In genomic region chr2:155293946-155294345, GRCm38 (mm10) we compare ENCODE assay signal across 21 mouse cellular contexts. TPM values are rescaled to one million over a fixed set of nuclear protein-coding genes. Genes with fewer than 3 reads are reported as not detected.
DNase-seq lines count a peak whose midpoint lies in the region; ATAC-seq and TF ChIP-seq lines count a peak whose summit lies in the region.
"Had no signal": no experiment of that assay in that cellular context is flagged by ENCODE, and none has a peak within 500 bp of the region (broad histone marks: within the 10 kb centered on the region; RNA-seq: fewer than 3 reads in every experiment).

No protein-coding gene starts in this region.

- no peak for DNase-seq in heart, postnatal 0 days (ENCODE audit: low spot score)
- DNase-seq in heart, adult 8-10 months (ENCODE audit: low spot score) = no peak
- DNase-seq in adipocyte (ENCODE audit: low spot score) = peak; percentile 45
- no peak for DNase-seq in hindbrain, embryonic 10.5 days (ENCODE audit: low spot score)
- no peak for DNase-seq in embryo, embryonic 9.5 days (ENCODE audit: extremely low spot score)
- no peak for DNase-seq in cerebellum, adult 11 months
- DNase-seq: kidney, adult 9 months; thymus, adult 2 months had no signal

- peaks cover 49% of the 10 kb centered on the region for H3K36me3 ChIP-seq in heart, postnatal 0 days (replicated peaks; ENCODE audit: control insufficient read depth, insufficient read depth, low read length)
- H3K36me3 ChIP-seq in C2C12 (ENCODE audit: control insufficient read depth, insufficient read depth) = peaks cover 42% of the 10 kb centered on the region
- H3K36me3 ChIP-seq in hindbrain, embryonic 10.5 days = peaks cover 100% of the 10 kb centered on the region

- no peak overlapping the region for H3K9ac ChIP-seq in heart, postnatal 0 days (replicated peaks; ENCODE audit: low read depth, low read length)
- H3K9ac ChIP-seq: forebrain, embryonic 12.5 days; hindbrain, embryonic 14.5 days; intestine, embryonic 15.5 days; limb, embryonic 13.5 days; liver, embryonic 15.5 days; neural tube, embryonic 12.5 days; stomach, embryonic 15.5 days had no signal

- no peak overlapping the region for H3ac ChIP-seq in C2C12 (ENCODE audit: control insufficient read depth, insufficient read length, low read depth)

- TF ChIP-seq POLR2A in cortical plate, adult 2 months (IDR thresholded peaks at IDR 0.05; ENCODE audit: extremely low read depth, insufficient read depth, low read length) = no peak

- no peak for TF ChIP-seq CTCF in heart, postnatal 0 days (IDR thresholded peaks at IDR 0.05; ENCODE audit: low read depth)
- TF ChIP-seq CTCF in C2C12 (IDR thresholded peaks at IDR 0.05; ENCODE audit: control insufficient read depth, insufficient read depth, insufficient read length) = no peak
- TF ChIP-seq CTCF in cortical plate, adult 2 months (IDR thresholded peaks at IDR 0.05; ENCODE audit: extremely low read depth, insufficient read depth, low read length) = 0 out of 2 replicates have a peak, but pooled peaks have one; percentile 9

- H3K27me3 ChIP-seq in heart, postnatal 0 days (ENCODE audit: control insufficient read depth, insufficient read depth, low read length) = no peaks in the 10 kb centered on the region
- H3K27me3 ChIP-seq in C2C12 (ENCODE audit: control insufficient read depth, insufficient read depth, insufficient read length) = no peaks in the 10 kb centered on the region
- H3K27me3 ChIP-seq in hindbrain, embryonic 10.5 days (ENCODE audit: insufficient read depth, poor library complexity, severe bottlenecking) = no peaks in the 10 kb centered on the region
- H3K27me3 ChIP-seq: forebrain, embryonic 12.5 days; intestine, embryonic 15.5 days; limb, embryonic 13.5 days; liver, embryonic 15.5 days; neural tube, embryonic 12.5 days; stomach, embryonic 15.5 days had no signal

- no peak for ATAC-seq in heart, postnatal 0 days (ENCODE audit: insufficient read depth, low read depth)
- ATAC-seq: intestine, embryonic 15.5 days had no signal

- no peak for TF ChIP-seq EP300 in heart, postnatal 0 days (IDR thresholded peaks at IDR 0.05; ENCODE audit: low read depth)

- H3K4me1 ChIP-seq in heart, postnatal 0 days (ENCODE audit: control insufficient read depth, insufficient read depth) = no peaks in the 10 kb centered on the region
- H3K4me1 ChIP-seq in cortical plate, adult 2 months (ENCODE audit: control insufficient read depth, insufficient read depth, low read length) = no peaks in the 10 kb centered on the region
- H3K4me1 ChIP-seq in hindbrain, embryonic 10.5 days (replicated peaks) = no peaks in the 10 kb centered on the region
- H3K4me1 ChIP-seq: embryonic facial prominence, embryonic 10.5 days; forebrain, embryonic 12.5 days; intestine, embryonic 15.5 days; limb, embryonic 13.5 days; liver, embryonic 15.5 days; neural tube, embryonic 12.5 days; stomach, embryonic 15.5 days had no signal

- 88% methylated on average over 4 of the region's 4 CpGs for WGBS in heart, postnatal 0 days
- 92% methylated on average over 4 of the region's 4 CpGs for WGBS in hindbrain, embryonic 10.5 days

- no peak overlapping the region for H3K4me3 ChIP-seq in heart, postnatal 0 days (ENCODE audit: low read depth, low read length)
- no peak overlapping the region for H3K4me3 ChIP-seq in C2C12 (ENCODE audit: insufficient read depth, poor library complexity, severe bottlenecking)
- no peak overlapping the region for H3K4me3 ChIP-seq in cortical plate, adult 2 months (ENCODE audit: insufficient read depth, low read length)
- H3K4me3 ChIP-seq in hindbrain, embryonic 10.5 days = no peak overlapping the region
- H3K4me3 ChIP-seq: embryonic facial prominence, embryonic 10.5 days; forebrain, embryonic 12.5 days; intestine, embryonic 15.5 days; limb, embryonic 13.5 days; liver, embryonic 15.5 days; neural tube, embryonic 12.5 days; stomach, embryonic 15.5 days had no signal

- no peaks in the 10 kb centered on the region for H3K9me3 ChIP-seq in heart, postnatal 0 days (replicated peaks; ENCODE audit: control insufficient read depth, low read length)
- no peaks in the 10 kb centered on the region for H3K9me3 ChIP-seq in hindbrain, embryonic 10.5 days
- H3K9me3 ChIP-seq: embryonic facial prominence, embryonic 10.5 days; forebrain, embryonic 12.5 days; G1E; intestine, embryonic 15.5 days; limb, embryonic 13.5 days; liver, embryonic 15.5 days; neural tube, embryonic 12.5 days; stomach, embryonic 15.5 days had no signal

- H3K4me2 ChIP-seq in heart, postnatal 0 days (ENCODE audit: low read depth, low read length) = no peak overlapping the region
- H3K4me2 ChIP-seq: forebrain, embryonic 12.5 days; hindbrain, embryonic 14.5 days; intestine, embryonic 15.5 days; limb, embryonic 13.5 days; liver, embryonic 15.5 days; midbrain, embryonic 11.5 days; neural tube, embryonic 12.5 days; stomach, embryonic 15.5 days had no signal

- peak overlapping the region; percentile 81 for H3K27ac ChIP-seq in heart, postnatal 0 days (ENCODE audit: low read depth)
- no peak overlapping the region for H3K27ac ChIP-seq in cortical plate, adult 2 months (ENCODE audit: insufficient read depth, low read length)
- no peak overlapping the region for H3K27ac ChIP-seq in hindbrain, embryonic 10.5 days
- H3K27ac ChIP-seq: embryonic facial prominence, embryonic 10.5 days; forebrain, embryonic 12.5 days; hindbrain, embryonic 14.5 days; intestine, embryonic 15.5 days; limb, embryonic 13.5 days; liver, embryonic 15.5 days; macrophage; neural tube, embryonic 12.5 days; stomach, embryonic 15.5 days had no signal

- no peaks in the 10 kb centered on the region for H3K79me3 ChIP-seq in C2C12 (ENCODE audit: low read depth)

- no peaks in the 10 kb centered on the region for H3K79me2 ChIP-seq in C2C12 (ENCODE audit: control insufficient read depth, insufficient read depth)

TF ChIP-seq in C2C12, 6 proteins besides CTCF, POLR2A, EP300 and RAD21:
- no peak for TF ChIP-seq USF1 (IDR thresholded peaks at IDR 0.05; ENCODE audit: low read depth)
- TF ChIP-seq CEBPB (IDR thresholded peaks at IDR 0.05; ENCODE audit: low read depth) = no peak
- no peak for TF ChIP-seq MAX (IDR thresholded peaks at IDR 0.05)
- TF ChIP-seq MYOG (IDR thresholded peaks at IDR 0.05; ENCODE audit: control insufficient read depth, extremely low read depth, insufficient read length) = no peak
- peak; percentile 76 for TF ChIP-seq MYOD1 (IDR thresholded peaks at IDR 0.05; ENCODE audit: control insufficient read depth, insufficient read length, low read depth)
- TF ChIP-seq FOSL1 (IDR thresholded peaks at IDR 0.05; ENCODE audit: insufficient read depth, low read length, poor library complexity, severe bottlenecking) = peak; percentile 98
TF ChIP-seq in C2C12: peak in this region for 2.

RNA-seq across cellular contexts. Expression of gene Map1lc3a, which starts 17.8 kb away (rescaled TPM):
- 673 and 815 TPM in 2 replicates for total RNA-seq in heart, postnatal 0 days (2014; rRNA removed; ENCODE audit: low replicate concordance)
- polyA plus RNA-seq in heart, postnatal 0 days (2015; fragmentation: Nextera tagmentation; extraction: Ambion mirVana) = 946 and 987 TPM in 2 replicates
- 100 to 1,000 TPM; 780 to 845 (median 813) TPM for total RNA-seq in heart, adult 8-10 months (2022)
- polyA plus RNA-seq in C2C12 (2012; fragmentation: generic; extraction: Trizol) = 63.1 TPM
- 419 and 446 TPM in 2 replicates for polyA plus RNA-seq in cortical plate, adult 2 months (2012; rRNA removed)
- polyA plus RNA-seq in hindbrain, embryonic 10.5 days (2016; fragmentation: Nextera tagmentation; extraction: Ambion mirVana) = 123 and 212 TPM in 2 replicates

RNA-seq across cellular contexts. Expression of gene Dynlrb1, which starts 57.6 kb away (rescaled TPM):
- 159 and 215 TPM in 2 replicates for total RNA-seq in heart, postnatal 0 days (2014; rRNA removed; ENCODE audit: low replicate concordance)
- 423 and 444 TPM in 2 replicates for polyA plus RNA-seq in heart, postnatal 0 days (2015; fragmentation: Nextera tagmentation; extraction: Ambion mirVana)
- total RNA-seq in heart, adult 8-10 months (2022) = 100 to 1,000 TPM; 143 to 184 (median 165) TPM
- polyA plus RNA-seq in C2C12 (2012; fragmentation: generic; extraction: Trizol) = 350 TPM
- polyA plus RNA-seq in cortical plate, adult 2 months (2012; rRNA removed) = 788 and 867 TPM in 2 replicates
- 425 and 519 TPM in 2 replicates for polyA plus RNA-seq in hindbrain, embryonic 10.5 days (2016; fragmentation: Nextera tagmentation; extraction: Ambion mirVana)
